Mouse (Mus musculus) brain, embryonic 14.5 days (tissue): ENCODE data around the gene Spsb4.

Source experiments
- CTCF ChIP-seq: fragments of 200-500 bp; IDR thresholded peaks from 2 replicates; pipeline ENCODE4 v1.5.1; 2012; ENCODE audit warnings: inconsistent platforms, mild to moderate bottlenecking, moderate library complexity, borderline replicate concordance; ENCODE audit not compliant: insufficient read depth, insufficient read length; ENCODE audit errors: extremely low read depth
- POLR2A ChIP-seq: fragments of 200-500 bp; IDR thresholded peaks from 2 replicates; pipeline ENCODE4 v1.6.1; 2012; ENCODE audit warnings: mild to moderate bottlenecking, inconsistent platforms, borderline replicate concordance; ENCODE audit not compliant: poor library complexity, insufficient read depth, insufficient read length, severe bottlenecking; ENCODE audit errors: extremely low read depth

GRCm38 (mm10) chr9:96963443-96964215 is 55.0 kb downstream of the Spsb4 start:
- TF ChIP-seq CTCF: no peak
- no peak for TF ChIP-seq POLR2A
